Mouse (Mus musculus) midbrain, embryonic 14.5 days (tissue): ENCODE measurements at regions not wholly inside any gene's neighbourhood (a gene's known extent, or its start where the extent isn't known, plus 50 kb on each side); places are given as distances from the start of the nearest gene placed in this dataset.

Source experiments
- ATAC-seq: fragments of 200-750 bp; cut with Nextera tagmentation; 2 replicates; pipeline ENCODE4 v1.8.0; 2017; ENCODE audit warnings: moderate number of reproducible peaks, moderate library complexity; ENCODE audit not compliant: low FRiP score, low TSS enrichment
- DNase-seq: peaks from one replicate; pipeline ENCODE4 v3.0.0-alpha.2; 2015
- H3K27ac ChIP-seq: fragments of 300-500 bp; sonication (generic); replicated peaks from 2 replicates; pipeline ENCODE4 v1.5.1; 2014; ENCODE audit warnings: mild to moderate bottlenecking, low read depth, low read length, moderate library complexity
- H3K27me3 ChIP-seq: fragments of 300-500 bp; sonication (generic); 2 replicates; pipeline ENCODE4 v1.6.1; 2014; ENCODE audit warnings: low read length, control low read depth, mixed read lengths; ENCODE audit not compliant: control insufficient read depth, insufficient read depth
- H3K36me3 ChIP-seq: fragments of 300-500 bp; sonication (generic); 2 replicates; pipeline ENCODE4 v1.6.1; 2014; ENCODE audit warnings: low read length, control low read depth; ENCODE audit not compliant: control insufficient read depth, insufficient read depth
- H3K4me1 ChIP-seq: fragments of 300-500 bp; sonication (generic); 2 replicates; pipeline ENCODE4 v1.6.1; 2014; ENCODE audit warnings: mild to moderate bottlenecking, antibody characterized with exemption, low read length, control low read depth; ENCODE audit not compliant: control insufficient read depth, insufficient read depth
- H3K4me2 ChIP-seq: fragments of 300-500 bp; sonication (generic); 2 replicates; pipeline ENCODE4 v1.6.1; 2014; ENCODE audit warnings: mild to moderate bottlenecking, low read length, moderate library complexity
- H3K4me3 ChIP-seq: fragments of 300-500 bp; sonication (generic); replicated peaks from 2 replicates; pipeline ENCODE4 v1.5.1; 2014; ENCODE audit warnings: low read depth, low read length
- H3K9ac ChIP-seq: fragments of 300-500 bp; sonication (generic); replicated peaks from 2 replicates; pipeline ENCODE4 v1.6.1; 2014; ENCODE audit warnings: mild to moderate bottlenecking, low read length, moderate library complexity
- H3K9me3 ChIP-seq: fragments of 300-500 bp; sonication (generic); 2 replicates; pipeline ENCODE4 v1.6.1; 2016; ENCODE audit warnings: low read length, control low read depth, mixed read lengths; ENCODE audit not compliant: control insufficient read depth
- WGBS: fragments of 180-500 bp; shearing (Covaris S2); extraction: QIAGEN DNeasy Blood & Tissue Kit; methylation state at CpG from one replicate; pipeline ENCODE4 v1.1.7; 2014; 5-methylcytosine and 5-hydroxymethylcytosine counted together

DNA sequence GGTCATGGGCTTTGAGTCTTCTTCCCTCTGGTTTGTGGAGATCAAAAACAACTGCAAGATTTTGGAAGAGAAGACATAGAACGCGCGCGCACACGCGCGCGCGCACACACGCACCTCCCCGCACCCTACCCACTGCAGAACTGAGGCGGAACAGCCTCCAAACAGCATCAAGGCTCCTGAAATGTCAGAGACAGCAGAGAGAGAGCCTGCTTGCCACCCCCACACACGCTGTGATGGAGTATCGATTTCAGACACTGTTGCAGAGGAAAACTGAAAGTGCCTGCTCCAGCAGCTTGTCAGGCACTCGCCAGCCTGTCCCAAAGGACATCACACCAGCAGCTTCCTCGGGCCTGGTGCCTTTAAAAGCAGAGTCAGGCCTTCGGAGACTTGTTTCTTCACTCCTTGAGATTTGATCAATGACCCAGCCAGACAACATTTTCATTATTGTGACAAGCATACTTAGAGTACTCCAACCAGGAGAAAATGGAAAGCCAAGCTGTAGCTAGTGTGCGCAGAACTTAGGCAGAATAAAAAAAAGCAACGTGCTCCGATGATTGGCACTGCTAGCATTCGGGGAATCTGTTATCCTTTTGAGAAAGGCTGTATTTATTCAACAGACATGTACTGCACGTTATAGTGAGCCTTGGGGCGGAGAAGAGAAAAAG, 342.9 kb upstream of the Rgma start:
- H3K27me3 ChIP-seq = no peaks in the 10 kb centered on the region
- no peak overlapping the region for H3K9ac ChIP-seq
- H3K27ac ChIP-seq = peak overlapping the region; percentile 39; the same call in 1 of the 2 replicates
- 0 out of 2 replicates have a peak overlapping the region, but pooled peaks have one; percentile 13 for H3K4me2 ChIP-seq
- no peak for ATAC-seq
- no peaks in the 10 kb centered on the region for H3K36me3 ChIP-seq
- H3K9me3 ChIP-seq = no peaks in the 10 kb centered on the region
- H3K4me3 ChIP-seq = no peak overlapping the region
- DNase-seq = peak; percentile 57
- WGBS = 74% methylated on average over 23 of the region's 23 CpGs
- H3K4me1 ChIP-seq = 0 out of 2 replicates have a peak, but pooled peaks cover 4% of the 10 kb centered on the region

DNA sequence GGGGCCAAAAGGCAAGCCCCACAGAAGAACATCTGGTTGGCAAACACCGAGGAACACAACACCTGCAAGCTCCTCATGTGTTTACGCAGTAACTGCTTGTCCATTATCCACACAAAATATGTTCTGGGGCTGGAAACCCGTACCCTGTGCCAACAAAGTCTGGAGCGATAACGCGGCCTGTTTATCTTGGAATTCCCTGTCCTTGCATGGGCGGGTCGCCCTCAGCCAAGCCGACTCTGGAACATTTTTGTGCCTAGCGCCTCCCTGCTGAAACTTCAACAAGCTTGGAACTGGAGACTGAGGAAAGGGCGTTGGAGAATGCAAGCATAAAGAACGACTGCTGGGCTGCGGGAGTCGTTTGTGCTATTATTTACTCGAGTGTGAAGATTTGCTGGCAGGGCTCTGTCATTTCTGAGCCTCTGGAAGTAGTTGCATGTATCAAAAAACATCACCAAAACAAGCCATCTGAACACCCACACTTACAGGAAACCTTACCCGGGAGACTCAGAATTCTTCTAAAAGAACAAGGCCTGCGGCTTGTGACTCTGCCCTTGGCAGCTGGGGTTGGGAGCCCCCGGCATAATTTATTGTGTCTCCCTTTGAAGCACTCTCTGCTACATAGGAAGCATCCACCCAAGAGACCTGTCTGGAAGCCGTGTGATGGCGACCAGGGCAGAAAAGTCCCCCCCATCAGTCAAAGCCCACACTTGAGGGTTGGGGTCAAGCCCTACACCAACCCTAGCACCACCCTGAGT, 338.3 kb upstream of the Rgma start:
- ATAC-seq = no peak
- Histone ChIP-seq H3K27ac (no peak overlapping the region), H3K4me3 (no peak overlapping the region), H3K4me2 (no peak overlapping the region), H3K9ac (no peak overlapping the region), H3K9me3 (no peaks in the 10 kb centered on the region), H3K36me3 (no peaks in the 10 kb centered on the region), H3K27me3 (no peaks in the 10 kb centered on the region), H3K4me1 (0 out of 2 replicates have a peak, but pooled peaks cover 4% of the 10 kb centered on the region)
- peak; percentile 8 for DNase-seq
- 79% methylated on average over 20 of the region's 20 CpGs for WGBS

DNA sequence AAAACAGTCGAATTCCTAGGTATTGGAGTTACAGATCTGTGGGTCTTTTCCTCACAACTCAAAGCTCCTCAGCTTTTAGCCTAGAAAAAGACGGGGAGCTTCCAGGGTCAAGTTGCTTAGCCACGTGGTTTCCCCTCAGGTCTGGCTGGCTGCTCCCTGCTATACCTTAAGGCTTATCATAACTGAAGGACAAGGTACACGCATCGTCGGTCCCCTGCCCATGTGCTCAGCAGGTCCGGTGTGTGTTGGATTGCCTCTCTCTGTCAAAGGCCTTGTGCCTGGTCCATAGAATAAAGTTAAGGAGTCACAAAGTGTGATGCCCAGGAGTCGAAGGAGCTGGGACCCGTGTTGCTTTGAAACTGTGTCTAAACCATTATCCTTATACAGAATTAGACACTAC, 337.7 kb upstream of the Rgma start:
- Histone ChIP-seq H3K36me3 (no peaks in the 10 kb centered on the region), H3K27me3 (no peaks in the 10 kb centered on the region), H3K9ac (no peak overlapping the region), H3K9me3 (no peaks in the 10 kb centered on the region), H3K4me3 (no peak overlapping the region), H3K4me2 (no peak overlapping the region), H3K27ac (no peak overlapping the region), H3K4me1 (no peaks in the 10 kb centered on the region)
- no peak for ATAC-seq
- 95% methylated on average over 9 of the region's 9 CpGs for WGBS
- DNase-seq = no peak

DNA sequence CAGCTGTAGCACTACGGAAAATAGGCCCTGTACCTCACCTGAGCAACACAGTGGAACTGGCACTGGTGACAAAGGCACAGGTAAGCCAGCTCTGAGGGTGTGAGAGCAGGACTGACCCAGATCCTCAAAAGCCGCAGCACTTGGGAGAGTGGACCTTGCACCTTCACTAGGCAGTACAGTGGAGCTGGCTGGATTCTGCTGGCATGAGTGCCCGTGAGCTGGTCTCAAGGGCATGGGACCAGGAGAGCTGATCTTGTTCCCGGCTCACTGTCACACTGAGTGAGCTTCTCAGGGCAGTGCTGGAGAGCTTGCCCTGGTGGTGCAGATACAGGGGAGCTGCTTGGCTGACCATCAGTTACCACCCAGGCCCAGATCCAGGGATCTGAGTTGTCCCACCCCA, 335.4 kb upstream of the Rgma start:
- Histone ChIP-seq H3K4me2 (no peak overlapping the region), H3K27me3 (no peaks in the 10 kb centered on the region), H3K36me3 (no peaks in the 10 kb centered on the region), H3K4me3 (no peak overlapping the region), H3K9ac (no peak overlapping the region), H3K9me3 (no peaks in the 10 kb centered on the region), H3K27ac (no peak overlapping the region), H3K4me1 (no peaks in the 10 kb centered on the region)
- no peak for ATAC-seq
- WGBS = 90% methylated on average over 4 of the region's 4 CpGs
- DNase-seq = no peak

DNA sequence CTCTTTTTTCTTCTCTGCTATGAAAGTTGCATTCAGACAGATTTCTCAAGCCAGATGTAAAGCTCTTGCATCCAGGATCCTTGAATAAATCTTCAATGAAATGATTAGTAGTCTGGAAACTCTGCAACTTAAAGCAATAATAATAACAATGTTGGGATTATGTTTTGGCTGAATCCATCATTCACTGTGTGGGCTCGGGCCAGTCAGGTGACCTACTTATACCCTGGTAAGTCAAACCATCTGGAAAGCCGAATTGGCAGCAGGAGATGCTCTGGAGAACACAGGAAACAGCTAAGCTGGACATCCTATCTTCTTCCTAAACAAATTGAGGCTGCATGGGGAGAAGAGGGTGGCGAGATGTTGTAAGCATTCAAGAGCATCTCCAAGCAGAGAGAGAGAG, 331.0 kb upstream of the Rgma start:
- no peak overlapping the region for H3K9ac ChIP-seq
- H3K9me3 ChIP-seq = no peaks in the 10 kb centered on the region
- no peak overlapping the region for H3K27ac ChIP-seq
- no peak for ATAC-seq
- no peak overlapping the region for H3K4me2 ChIP-seq
- no peaks in the 10 kb centered on the region for H3K4me1 ChIP-seq
- 81% methylated on average over 3 of the region's 3 CpGs for WGBS
- H3K27me3 ChIP-seq = no peaks in the 10 kb centered on the region
- H3K4me3 ChIP-seq = no peak overlapping the region
- DNase-seq = no peak
- H3K36me3 ChIP-seq = no peaks in the 10 kb centered on the region

DNA sequence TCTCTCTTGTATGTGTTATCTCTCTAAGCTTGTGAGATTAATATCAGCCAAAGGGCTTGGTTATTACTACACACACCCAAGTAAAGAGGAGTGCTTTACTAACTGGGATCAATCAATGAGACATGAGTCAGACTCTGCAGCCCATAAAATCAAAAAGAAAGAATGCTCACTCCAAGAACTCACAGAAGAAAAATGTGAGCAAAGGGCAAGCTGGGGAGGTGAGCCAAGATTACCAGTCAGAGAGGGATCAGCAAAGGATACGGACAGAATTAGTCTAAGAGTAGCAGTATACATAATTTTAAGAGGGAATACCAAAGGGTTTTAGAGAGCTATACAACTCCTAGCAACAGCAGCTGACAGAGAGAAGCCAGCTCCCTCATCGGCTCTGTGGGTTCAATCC, 319.4 kb upstream of the Rgma start:
- H3K9me3 ChIP-seq = no peaks in the 10 kb centered on the region
- H3K4me3 ChIP-seq = no peak overlapping the region
- DNase-seq (no peak), ATAC-seq (no peak)
- H3K4me2 ChIP-seq = no peak overlapping the region
- no peak overlapping the region for H3K27ac ChIP-seq
- H3K4me1 ChIP-seq = no peaks in the 10 kb centered on the region
- WGBS = 83% methylated on average over 2 of the region's 2 CpGs
- H3K27me3 ChIP-seq = no peaks in the 10 kb centered on the region
- H3K9ac ChIP-seq = no peak overlapping the region
- H3K36me3 ChIP-seq = no peaks in the 10 kb centered on the region

DNA sequence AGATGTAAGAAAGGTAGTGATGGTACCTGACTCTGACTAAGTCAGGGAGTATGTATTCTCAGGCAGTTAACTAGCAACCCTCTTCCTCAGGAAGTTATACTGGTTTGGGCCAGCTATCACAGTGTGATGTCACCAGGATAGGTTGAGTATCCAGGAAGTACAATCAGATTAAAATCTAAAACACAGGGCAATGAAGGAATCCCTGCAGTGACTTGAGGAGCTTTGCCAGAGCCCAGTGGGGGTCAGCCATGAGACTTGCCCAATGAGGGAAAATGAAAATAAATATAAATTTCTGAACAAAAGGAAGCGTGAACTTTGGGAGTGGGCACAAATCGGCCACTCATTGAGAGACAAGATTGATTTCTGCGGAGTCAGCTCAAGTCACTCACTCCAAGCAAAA, 311.8 kb upstream of the Rgma start:
- H3K27ac ChIP-seq = no peak overlapping the region
- WGBS = 91% methylated on average over 3 of the region's 3 CpGs
- 0 out of 2 replicates have a peak, but pooled peaks cover 4% of the 10 kb centered on the region for H3K4me1 ChIP-seq
- no peaks in the 10 kb centered on the region for H3K9me3 ChIP-seq
- ATAC-seq (no peak), DNase-seq (no peak)
- no peak overlapping the region for H3K9ac ChIP-seq
- H3K4me3 ChIP-seq = no peak overlapping the region
- H3K36me3 ChIP-seq = no peaks in the 10 kb centered on the region
- H3K27me3 ChIP-seq = no peaks in the 10 kb centered on the region
- no peak overlapping the region for H3K4me2 ChIP-seq

DNA sequence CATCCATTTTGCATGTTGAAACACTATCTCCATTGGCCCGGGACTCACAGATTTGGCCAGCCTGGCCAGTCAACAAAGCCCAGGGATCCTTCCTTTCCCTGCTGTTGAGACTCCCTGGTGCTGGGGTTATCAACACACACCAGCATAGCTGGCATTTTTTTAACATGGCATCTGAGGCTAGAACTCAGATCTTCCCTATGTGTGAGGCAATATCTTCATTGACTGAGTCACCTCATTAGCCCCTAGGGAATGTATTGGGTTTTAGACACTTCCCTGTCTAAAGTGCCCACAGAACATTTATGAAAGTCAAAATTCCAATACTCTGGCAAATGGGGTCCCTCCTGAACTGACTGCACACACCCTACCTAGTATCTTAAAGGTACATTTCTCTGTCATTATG, 306.8 kb upstream of the Rgma start:
- WGBS = 90% methylated on average over 1 of the region's 1 CpGs
- no peak for ATAC-seq

DNA sequence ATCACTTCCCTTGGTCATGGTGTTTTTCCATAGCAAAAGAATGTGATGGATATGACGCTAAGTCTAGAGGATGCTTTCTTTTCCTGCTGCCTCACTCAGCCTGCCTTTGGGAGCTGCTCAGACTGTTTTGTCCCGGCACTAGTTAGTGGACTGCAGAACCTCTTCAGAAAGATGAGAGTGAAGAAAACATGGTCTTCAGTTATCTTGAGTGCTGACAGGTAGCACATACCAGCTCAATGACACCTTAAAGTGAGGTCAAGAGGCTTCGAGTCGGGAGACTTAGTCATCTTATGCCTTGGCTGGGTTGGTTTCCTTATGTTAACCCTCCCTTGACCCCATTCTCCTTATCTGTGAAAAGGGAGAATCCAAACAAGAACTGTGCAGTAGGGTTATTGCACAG, 306.0 kb upstream of the Rgma start:
- H3K4me3 ChIP-seq = no peak overlapping the region

More for the DNA sequence above, 306.8 kb upstream of the Rgma start:
- H3K4me1 ChIP-seq = no peaks in the 10 kb centered on the region
- no peak overlapping the region for H3K9ac ChIP-seq
- no peaks in the 10 kb centered on the region for H3K9me3 ChIP-seq
- H3K27me3 ChIP-seq = no peaks in the 10 kb centered on the region
- H3K36me3 ChIP-seq = no peaks in the 10 kb centered on the region
- DNase-seq = no peak
- H3K27ac ChIP-seq = no peak overlapping the region
- H3K4me2 ChIP-seq = no peak overlapping the region
- H3K4me3 ChIP-seq = no peak overlapping the region

More for the DNA sequence above, 306.0 kb upstream of the Rgma start:
- Histone ChIP-seq H3K9me3 (no peaks in the 10 kb centered on the region), H3K27ac (no peak overlapping the region), H3K4me2 (no peak overlapping the region), H3K9ac (no peak overlapping the region), H3K27me3 (no peaks in the 10 kb centered on the region), H3K36me3 (no peaks in the 10 kb centered on the region), H3K4me1 (no peaks in the 10 kb centered on the region)
- 88% methylated on average over 4 of the region's 4 CpGs for WGBS
- DNase-seq = no peak
- ATAC-seq = no peak
